Mouse (Mus musculus) left cerebral cortex, adult 18-20 months (tissue): ENCODE results near the gene Adh7. TPM values are rescaled to one million over a fixed set of nuclear protein-coding genes. Genes with fewer than 3 reads are reported as not detected.

Experiments used
- DNase-seq, 2 experiments: peaks; one replicate each; pipeline ENCODE4 v3.0.0; 2021 to 2022; ENCODE audit warnings: low spot score in 2 of 2, mixed read lengths in 1 of 2
- total RNA-seq, 2 experiments: library from RNA; stranded (reverse); gene quantifications; 2 replicates each; pipeline ENCODE4 v1.2.3; 2021

Adh7 gene
- total RNA-seq, 2 experiments from 2014 or later = not detected

GRCm38 (mm10) chr3:138248746-138249145, 31.2 kb downstream of the Adh7 start:
- no peak for DNase-seq

DNA sequence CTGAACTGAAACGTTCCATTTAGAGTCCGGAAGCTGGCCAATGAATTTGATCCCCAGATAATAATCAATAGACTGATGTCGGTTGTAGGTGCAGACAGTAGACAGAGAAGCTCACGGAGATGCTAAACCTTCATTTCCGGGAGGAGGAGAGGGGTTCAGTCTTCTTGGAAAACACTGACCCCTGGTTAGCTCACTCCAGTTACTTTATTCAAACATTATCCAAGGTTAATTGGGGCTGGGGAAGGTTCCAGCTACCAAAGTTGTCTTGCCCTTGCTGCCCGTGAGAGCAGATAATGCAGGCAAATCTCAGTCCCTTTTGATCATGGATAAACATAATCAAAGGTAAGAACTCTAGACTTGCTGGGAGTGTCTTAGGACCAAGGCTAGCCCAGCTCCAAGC, 33.6 kb downstream of the Adh7 start:
- no peak for DNase-seq

- no peak for DNase-seq
These were observed 36.6 kb downstream of the Adh7 start for GRCm38 (mm10) chr3:138254205-138254604.

DNA sequence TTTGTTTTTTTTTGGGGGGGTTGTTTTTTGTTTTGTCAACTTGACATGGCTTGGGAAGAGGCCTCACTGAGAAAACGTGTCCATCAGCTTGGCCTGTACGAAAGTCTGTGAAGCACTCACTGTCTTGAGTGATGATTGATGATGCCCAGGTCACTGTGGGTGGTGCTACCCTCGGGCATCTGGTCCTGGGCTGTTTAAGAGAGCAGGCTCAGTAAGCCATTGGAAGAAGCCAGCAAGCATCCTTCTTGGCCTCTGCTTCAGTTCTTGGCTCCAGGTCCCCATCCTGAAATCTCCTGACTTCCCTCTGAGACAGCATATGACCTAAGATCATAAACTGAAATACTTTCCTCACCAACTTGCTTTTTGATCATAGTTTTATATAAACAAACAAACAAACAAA, 37.8 kb downstream of the Adh7 start:
- DNase-seq = no peak

GRCm38 (mm10) chr3:138255780-138256550, 38.4 kb downstream of the Adh7 start:
- no peak for DNase-seq

DNA sequence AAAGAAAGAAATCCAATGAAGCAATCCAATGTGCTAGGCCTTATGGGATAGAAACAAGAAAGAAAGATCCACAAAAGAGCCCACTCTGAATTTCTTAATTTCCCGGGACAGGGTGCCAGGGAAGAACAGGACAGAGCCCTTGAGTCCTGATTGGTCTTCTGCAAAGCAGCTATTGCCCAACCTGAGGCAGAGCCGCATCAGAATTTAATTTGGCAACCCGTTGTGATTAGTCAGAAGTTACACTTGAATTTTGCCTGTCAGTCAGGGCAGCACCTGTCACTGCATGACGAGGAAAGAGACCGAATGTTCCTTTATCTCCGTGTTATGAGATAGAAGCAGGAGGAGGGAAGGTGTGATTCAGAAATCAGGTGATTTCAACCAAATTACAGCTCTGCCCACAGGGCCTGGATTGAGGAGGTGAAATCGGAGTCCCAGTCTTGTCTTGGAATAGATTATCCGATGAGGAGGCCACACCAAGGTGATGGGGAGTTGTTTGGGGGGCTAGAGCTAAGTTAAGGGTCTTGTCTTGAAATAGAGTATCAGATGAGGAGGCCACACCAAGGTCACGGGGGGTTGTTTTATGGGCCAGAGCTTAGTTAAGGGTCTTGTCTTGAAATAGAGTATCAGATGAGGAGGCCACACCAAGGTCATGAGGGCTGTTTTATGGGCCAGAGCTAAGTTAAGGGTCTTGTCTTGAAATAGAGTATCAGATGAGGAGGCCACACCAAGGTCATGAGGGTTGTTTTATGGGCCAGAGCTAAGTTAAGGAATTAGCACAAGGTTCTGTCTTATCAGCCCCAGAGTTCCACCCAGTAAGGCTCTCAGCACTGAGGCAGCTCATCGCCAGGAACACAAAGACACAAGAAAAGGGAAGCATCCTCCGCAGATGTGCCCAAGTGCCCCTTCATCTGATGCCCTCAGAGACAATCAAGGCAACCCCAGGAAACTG, 43.4 kb downstream of the Adh7 start, which contains the start of gene Adh1:
Gene Adh1, plus strand, starts transcription at position 271 of the 949 bp plus-strand sequence.
- no peak for DNase-seq

GRCm38 (mm10) chr3:138262568-138262967, 45.0 kb downstream of the Adh7 start:
- no peak for DNase-seq

DNA sequence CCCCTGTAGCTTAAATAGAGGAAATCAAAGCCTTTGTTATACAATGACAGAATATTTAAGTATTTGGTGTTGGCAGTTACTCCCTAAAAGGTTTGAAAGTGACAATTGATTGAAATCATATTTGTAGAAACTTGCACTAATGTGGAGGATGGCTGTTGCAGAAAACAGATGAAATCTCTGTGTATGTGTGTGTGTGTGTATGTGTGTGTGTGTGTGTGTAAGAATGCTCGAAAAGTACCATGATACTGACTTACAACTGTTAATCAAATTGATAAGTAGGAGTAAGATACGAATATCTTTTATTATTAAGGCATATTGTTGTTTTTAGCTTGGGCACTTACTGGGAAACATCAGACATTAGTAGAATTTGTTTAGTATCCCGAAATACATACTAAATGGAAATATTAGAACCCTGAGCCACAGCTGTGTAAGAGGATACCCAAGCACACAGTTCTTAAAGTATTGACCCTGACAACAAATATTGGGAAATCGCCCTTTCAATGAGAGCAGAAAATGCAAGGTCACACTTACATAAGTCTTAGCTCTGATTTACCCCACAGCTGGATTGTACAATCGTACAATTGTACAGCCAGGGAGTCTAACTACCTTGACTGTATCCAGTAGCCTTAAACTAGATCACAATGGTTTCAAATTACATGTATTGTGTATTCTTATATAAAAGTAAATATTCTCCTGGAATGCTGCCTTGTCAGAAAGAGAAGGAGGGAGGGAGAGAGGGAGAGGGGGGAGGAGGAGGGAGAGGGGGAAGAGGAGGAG, 45.8 kb downstream of the Adh7 start:
- no peak for DNase-seq

DNA sequence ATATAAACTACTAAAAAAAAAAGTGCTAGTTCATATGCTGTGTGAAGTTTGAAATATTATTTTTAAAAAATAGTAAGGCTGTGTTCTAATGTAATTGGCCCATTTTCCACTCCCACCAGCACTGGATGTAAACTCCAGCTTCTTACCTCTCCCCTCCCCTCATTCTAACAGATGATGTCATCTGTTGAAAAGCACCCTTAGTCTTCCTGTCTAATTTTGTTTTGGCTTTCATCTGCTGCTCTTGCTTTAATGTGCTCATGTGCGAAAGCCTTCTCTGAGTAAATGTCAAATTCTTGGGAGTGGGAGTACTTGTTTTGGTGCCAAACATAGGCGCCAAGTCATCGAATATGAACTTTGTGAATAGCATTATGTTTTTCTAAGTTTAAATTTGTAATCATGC, 47.1 kb downstream of the Adh7 start:
- DNase-seq = no peak

DNA sequence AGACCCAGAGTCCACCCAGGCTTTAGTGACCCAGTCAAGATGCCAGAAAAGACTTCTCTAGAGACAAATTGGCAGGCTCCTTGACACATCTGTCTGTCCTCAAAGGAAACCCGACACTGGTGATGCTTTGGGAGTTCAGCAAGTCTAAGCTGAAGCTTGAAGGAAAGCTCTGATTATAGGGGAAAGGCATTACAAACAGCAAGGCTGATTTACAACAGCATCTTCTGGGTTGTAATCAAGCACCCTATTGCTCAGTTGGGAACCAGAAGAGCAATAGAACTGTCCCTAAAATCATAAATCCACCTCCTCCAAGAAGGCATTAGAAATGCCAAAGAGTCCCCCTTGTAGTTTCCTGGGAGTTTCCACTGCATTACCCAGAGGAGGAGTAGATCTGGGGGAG, 52.9 kb downstream of the Adh7 start:
- DNase-seq = no peak

DNA sequence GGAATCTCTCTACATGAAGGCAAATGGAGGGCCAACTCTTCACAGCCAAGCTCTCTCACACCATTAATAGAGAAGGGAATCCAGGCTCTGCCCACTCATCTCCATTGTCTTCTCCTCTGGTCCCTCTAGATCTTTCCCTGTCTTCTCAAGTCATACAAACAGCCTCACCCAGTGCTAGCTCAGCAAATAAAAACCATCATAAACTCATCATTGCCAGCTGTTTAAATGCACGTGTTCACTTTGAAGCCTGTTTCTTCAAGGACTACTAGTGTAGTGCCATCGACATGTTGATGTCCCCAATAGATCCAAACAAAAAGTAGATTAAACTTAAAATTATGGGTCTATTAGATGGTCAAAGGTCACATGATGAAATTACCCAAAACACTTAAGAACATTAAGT, 53.7 kb downstream of the Adh7 start:
- DNase-seq = no peak

- no peak for DNase-seq
These were observed 55.5 kb downstream of the Adh7 start for GRCm38 (mm10) chr3:138273080-138273479.

DNA sequence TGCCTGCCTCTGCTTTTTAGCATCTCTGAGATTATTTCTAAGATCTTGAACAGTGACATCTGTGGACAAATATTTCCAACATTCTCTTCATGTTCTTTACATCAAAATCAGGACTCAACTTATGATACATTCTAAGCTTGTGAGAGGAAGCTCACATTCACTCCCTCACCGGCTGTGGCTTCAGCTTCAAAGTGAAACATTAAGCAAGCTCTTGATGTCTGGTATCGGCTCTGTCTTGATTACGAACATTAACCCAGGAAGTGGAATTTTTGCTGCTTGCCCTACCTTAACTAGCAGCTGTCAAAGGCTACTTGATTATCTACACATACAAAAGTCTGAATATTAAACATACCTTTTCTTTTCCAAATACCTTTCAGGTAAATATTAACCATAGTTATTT, 57.5 kb downstream of the Adh7 start:
- DNase-seq = no peak

- DNase-seq = no peak
These were observed 65.0 kb downstream of the Adh7 start for GRCm38 (mm10) chr3:138282556-138282955.

Other genes with a start within 250 kb of the Adh7 start
- 1 to 10 TPM; 3.5 to 4.5 TPM for gene Dapp1, start 236.2 kb upstream of the Adh7 start, total RNA-seq
- gene 1110002E22Rik, start 152.7 kb upstream of the Adh7 start, total RNA-seq = 1 to 10 TPM; 2.2 to 3.9 TPM
- gene Gm5105, start 150.4 kb upstream of the Adh7 start, total RNA-seq = under 1 TPM in 1 of 2 experiments, not detected in 1; 0.21 TPM
- gene Trmt10a, start 74.3 kb upstream of the Adh7 start, total RNA-seq = 1 to 10 TPM; 4.0 to 4.9 TPM
- gene Mttp, start 72.8 kb upstream of the Adh7 start, total RNA-seq = 1 to 10 TPM; 6.1 to 8.5 TPM
- gene 4930579F01Rik, start 23.9 kb upstream of the Adh7 start, total RNA-seq = not detected
- under 1 TPM; 0.60 to 0.96 TPM for gene Adh1, start 43.2 kb downstream of the Adh7 start, total RNA-seq
- not detected for gene Adh6a, start 95.5 kb downstream of the Adh7 start, total RNA-seq
- gene Adh6b, start 124.0 kb downstream of the Adh7 start, total RNA-seq = not detected
- gene Adh4, start 197.7 kb downstream of the Adh7 start, total RNA-seq = not detected
- gene Adh5, start 225.3 kb downstream of the Adh7 start, total RNA-seq = 10 to 100 TPM; 62.1 to 62.6 TPM